Mouse (Mus musculus): ENCODE results near the gene Ctnnd2. TPM values are rescaled to one million over a fixed set of nuclear protein-coding genes. Genes with fewer than 3 reads are reported as not detected.

The Ctnnd2 gene
- polyA plus RNA-seq, 1 experiment from 2014 or later, result 0.83 TPM

- Histone ChIP-seq H3K9ac (ENCODE audit: low read length) (no peak overlapping the region), H3K36me3 (ENCODE audit: control insufficient read depth, insufficient read depth) (no peaks in the 10 kb centered on the region)
- 78% methylated on average over 2 of the region's 2 CpGs for WGBS
Measured at GRCm38 (mm10) chr15:30714823-30715222, 542.4 kb downstream of the Ctnnd2 start.

GRCm38 (mm10) chr15:30718811-30719210, 546.4 kb downstream of the Ctnnd2 start:
- Histone ChIP-seq H3K9me3 (replicated peaks; ENCODE audit: control insufficient read depth, low read length) (no peaks in the 10 kb centered on the region), H3K36me3 (ENCODE audit: control insufficient read depth, insufficient read depth) (no peaks in the 10 kb centered on the region), H3K4me3 (ENCODE audit: low read length) (no peak overlapping the region), H3K4me2 (ENCODE audit: low read depth, low read length) (no peak overlapping the region), H3K27me3 (ENCODE audit: control insufficient read depth, insufficient read depth, low read length) (no peaks in the 10 kb centered on the region), H3K9ac (ENCODE audit: low read length) (no peak overlapping the region), H3K27ac (ENCODE audit: low read length) (no peak overlapping the region), H3K4me1 (ENCODE audit: control insufficient read depth, insufficient read depth, low read length) (no peaks in the 10 kb centered on the region)
- 80% methylated on average over 3 of the region's 3 CpGs for WGBS
- ATAC-seq (replicated peaks; ENCODE audit: extremely low read depth, insufficient read depth, low FRiP score), result no peak

More at GRCm38 (mm10) chr15:30714823-30715222, 542.4 kb downstream of the Ctnnd2 start:
- Histone ChIP-seq H3K4me3 (ENCODE audit: low read length) (no peak overlapping the region), H3K27me3 (ENCODE audit: control insufficient read depth, insufficient read depth, low read length) (no peaks in the 10 kb centered on the region), H3K27ac (ENCODE audit: low read length) (no peak overlapping the region), H3K9me3 (replicated peaks; ENCODE audit: control insufficient read depth, low read length) (no peaks in the 10 kb centered on the region), H3K4me2 (ENCODE audit: low read depth, low read length) (no peak overlapping the region), H3K4me1 (ENCODE audit: control insufficient read depth, insufficient read depth, low read length) (no peaks in the 10 kb centered on the region)
- ATAC-seq (replicated peaks; ENCODE audit: extremely low read depth, insufficient read depth, low FRiP score), result no peak

GRCm38 (mm10) chr15:30719226-30719625, 546.8 kb downstream of the Ctnnd2 start:
- WGBS, result 65% methylated on average over 2 of the region's 2 CpGs
- Histone ChIP-seq H3K4me3 (ENCODE audit: low read length) (no peak overlapping the region), H3K4me2 (ENCODE audit: low read depth, low read length) (no peak overlapping the region), H3K36me3 (ENCODE audit: control insufficient read depth, insufficient read depth) (no peaks in the 10 kb centered on the region), H3K4me1 (ENCODE audit: control insufficient read depth, insufficient read depth, low read length) (no peaks in the 10 kb centered on the region), H3K27ac (ENCODE audit: low read length) (no peak overlapping the region), H3K9ac (ENCODE audit: low read length) (no peak overlapping the region), H3K9me3 (replicated peaks; ENCODE audit: control insufficient read depth, low read length) (no peaks in the 10 kb centered on the region), H3K27me3 (ENCODE audit: control insufficient read depth, insufficient read depth, low read length) (no peaks in the 10 kb centered on the region)
- ATAC-seq (replicated peaks; ENCODE audit: extremely low read depth, insufficient read depth, low FRiP score), result no peak

- no peak overlapping the region for H3K4me2 ChIP-seq (ENCODE audit: low read depth, low read length)
- no peak for ATAC-seq (replicated peaks; ENCODE audit: extremely low read depth, insufficient read depth, low FRiP score)
- no peaks in the 10 kb centered on the region for H3K36me3 ChIP-seq (ENCODE audit: control insufficient read depth, insufficient read depth)
- H3K27ac ChIP-seq (ENCODE audit: low read length), result no peak overlapping the region
- no peaks in the 10 kb centered on the region for H3K4me1 ChIP-seq (ENCODE audit: control insufficient read depth, insufficient read depth, low read length)
- 67% methylated on average over 2 of the region's 2 CpGs for WGBS
- H3K9me3 ChIP-seq (replicated peaks; ENCODE audit: control insufficient read depth, low read length), result no peaks in the 10 kb centered on the region
- H3K9ac ChIP-seq (ENCODE audit: low read length), result no peak overlapping the region
- H3K4me3 ChIP-seq (ENCODE audit: low read length), result no peak overlapping the region
- H3K27me3 ChIP-seq (ENCODE audit: control insufficient read depth, insufficient read depth, low read length), result no peaks in the 10 kb centered on the region
Measured at GRCm38 (mm10) chr15:30721098-30721497, 548.7 kb downstream of the Ctnnd2 start.

- ATAC-seq (replicated peaks; ENCODE audit: extremely low read depth, insufficient read depth, low FRiP score), result no peak
- Histone ChIP-seq H3K9ac (ENCODE audit: low read length) (no peak overlapping the region), H3K36me3 (ENCODE audit: control insufficient read depth, insufficient read depth) (no peaks in the 10 kb centered on the region), H3K27ac (ENCODE audit: low read length) (no peak overlapping the region), H3K9me3 (replicated peaks; ENCODE audit: control insufficient read depth, low read length) (no peaks in the 10 kb centered on the region), H3K4me3 (ENCODE audit: low read length) (no peak overlapping the region), H3K4me1 (ENCODE audit: control insufficient read depth, insufficient read depth, low read length) (no peaks in the 10 kb centered on the region), H3K27me3 (ENCODE audit: control insufficient read depth, insufficient read depth, low read length) (no peaks in the 10 kb centered on the region), H3K4me2 (ENCODE audit: low read depth, low read length) (no peak overlapping the region)
- 85% methylated on average over 5 of the region's 5 CpGs for WGBS
Measured at GRCm38 (mm10) chr15:30726066-30726465, 553.7 kb downstream of the Ctnnd2 start.

GRCm38 (mm10) chr15:30738178-30738577, 565.8 kb downstream of the Ctnnd2 start:
- Histone ChIP-seq H3K27ac (ENCODE audit: low read length) (no peak overlapping the region), H3K9ac (ENCODE audit: low read length) (no peak overlapping the region), H3K27me3 (ENCODE audit: control insufficient read depth, insufficient read depth, low read length) (no peaks in the 10 kb centered on the region), H3K9me3 (replicated peaks; ENCODE audit: control insufficient read depth, low read length) (no peaks in the 10 kb centered on the region), H3K4me1 (ENCODE audit: control insufficient read depth, insufficient read depth, low read length) (no peaks in the 10 kb centered on the region), H3K4me3 (ENCODE audit: low read length) (no peak overlapping the region), H3K4me2 (ENCODE audit: low read depth, low read length) (no peak overlapping the region), H3K36me3 (ENCODE audit: control insufficient read depth, insufficient read depth) (no peaks in the 10 kb centered on the region)
- no peak for ATAC-seq (replicated peaks; ENCODE audit: extremely low read depth, insufficient read depth, low FRiP score)
- 67% methylated on average over 4 of the region's 4 CpGs for WGBS

- Histone ChIP-seq H3K4me1 (ENCODE audit: control insufficient read depth, insufficient read depth, low read length) (no peaks in the 10 kb centered on the region), H3K27ac (ENCODE audit: low read length) (no peak overlapping the region), H3K9me3 (replicated peaks; ENCODE audit: control insufficient read depth, low read length) (no peaks in the 10 kb centered on the region), H3K9ac (ENCODE audit: low read length) (no peak overlapping the region), H3K27me3 (ENCODE audit: control insufficient read depth, insufficient read depth, low read length) (no peaks in the 10 kb centered on the region), H3K4me2 (ENCODE audit: low read depth, low read length) (no peak overlapping the region), H3K4me3 (ENCODE audit: low read length) (no peak overlapping the region), H3K36me3 (ENCODE audit: control insufficient read depth, insufficient read depth) (no peaks in the 10 kb centered on the region)
- ATAC-seq (replicated peaks; ENCODE audit: extremely low read depth, insufficient read depth, low FRiP score), result no peak
- 11% methylated on average over 6 of the region's 6 CpGs for whole genome bisulfite sequencing
Measured at GRCm38 (mm10) chr15:30740728-30741127, 568.3 kb downstream of the Ctnnd2 start.

GRCm38 (mm10) chr15:30757991-30758390, 585.6 kb downstream of the Ctnnd2 start:
- 68% methylated on average over 2 of the region's 2 CpGs for WGBS

GRCm38 (mm10) chr15:30762211-30762610, 589.8 kb downstream of the Ctnnd2 start:
- 74% methylated on average over 5 of the region's 5 CpGs for WGBS
- Histone ChIP-seq H3K27ac (ENCODE audit: low read length) (no peak overlapping the region), H3K9me3 (replicated peaks; ENCODE audit: control insufficient read depth, low read length) (no peaks in the 10 kb centered on the region), H3K4me3 (ENCODE audit: low read length) (no peak overlapping the region), H3K4me2 (ENCODE audit: low read depth, low read length) (no peak overlapping the region), H3K27me3 (ENCODE audit: control insufficient read depth, insufficient read depth, low read length) (no peaks in the 10 kb centered on the region), H3K4me1 (ENCODE audit: control insufficient read depth, insufficient read depth, low read length) (no peaks in the 10 kb centered on the region), H3K9ac (ENCODE audit: low read length) (no peak overlapping the region), H3K36me3 (ENCODE audit: control insufficient read depth, insufficient read depth) (no peaks in the 10 kb centered on the region)
- ATAC-seq (replicated peaks; ENCODE audit: extremely low read depth, insufficient read depth, low FRiP score), result no peak

More at GRCm38 (mm10) chr15:30757991-30758390, 585.6 kb downstream of the Ctnnd2 start:
- Histone ChIP-seq H3K9me3 (replicated peaks; ENCODE audit: control insufficient read depth, low read length) (no peaks in the 10 kb centered on the region), H3K36me3 (ENCODE audit: control insufficient read depth, insufficient read depth) (no peaks in the 10 kb centered on the region), H3K4me2 (ENCODE audit: low read depth, low read length) (no peak overlapping the region), H3K4me3 (ENCODE audit: low read length) (no peak overlapping the region), H3K27me3 (ENCODE audit: control insufficient read depth, insufficient read depth, low read length) (no peaks in the 10 kb centered on the region), H3K9ac (ENCODE audit: low read length) (no peak overlapping the region), H3K4me1 (ENCODE audit: control insufficient read depth, insufficient read depth, low read length) (no peaks in the 10 kb centered on the region), H3K27ac (ENCODE audit: low read length) (no peak overlapping the region)
- no peak for ATAC-seq (replicated peaks; ENCODE audit: extremely low read depth, insufficient read depth, low FRiP score)

Data from heart, embryonic 16.5 days (tissue).